In genomic region chr6:56458098-56458497, GRCm38 (mm10) we compare ENCODE assay signal across 13 mouse cellular contexts.
DNase-seq lines count a peak whose midpoint lies in the region; ATAC-seq and TF ChIP-seq lines count a peak whose summit lies in the region.
"Had no signal": no experiment of that assay in that cellular context is flagged by ENCODE, and none has a peak within 500 bp of the region (broad histone marks: within the 10 kb centered on the region; RNA-seq: fewer than 3 reads in every experiment).

No protein-coding gene starts in this region.

- H3K9ac ChIP-seq in hindbrain, postnatal 0 days (replicated peaks; ENCODE audit: low read length): no peak overlapping the region
- no peak overlapping the region for H3K9ac ChIP-seq in hindbrain, embryonic 16.5 days (ENCODE audit: low read depth, low read length)
- H3K9ac ChIP-seq in midbrain, postnatal 0 days (replicated peaks; ENCODE audit: low read length, poor library complexity, severe bottlenecking): no peak overlapping the region
- no peak overlapping the region for H3K9ac ChIP-seq in midbrain, embryonic 13.5 days (replicated peaks)
- H3K9ac ChIP-seq in liver, postnatal 0 days (replicated peaks): no peak overlapping the region
- H3K9ac ChIP-seq: heart, embryonic 13.5 days had no signal

- 49% methylated on average over 3 of the region's 3 CpGs for WGBS in hindbrain, postnatal 0 days
- WGBS in hindbrain, embryonic 16.5 days: 54% methylated on average over 3 of the region's 3 CpGs
- 59% methylated on average over 3 of the region's 3 CpGs for WGBS in midbrain, postnatal 0 days
- 48% methylated on average over 3 of the region's 3 CpGs for WGBS in midbrain, embryonic 13.5 days
- 39% methylated on average over 3 of the region's 3 CpGs for WGBS in liver, postnatal 0 days (ENCODE audit: insufficient replicate concordance)

- no peaks in the 10 kb centered on the region for H3K4me1 ChIP-seq in hindbrain, postnatal 0 days (ENCODE audit: insufficient read depth, low read length)
- H3K4me1 ChIP-seq in hindbrain, embryonic 16.5 days (ENCODE audit: control insufficient read depth, insufficient read depth, low read depth, low read length): no peaks in the 10 kb centered on the region
- H3K4me1 ChIP-seq in midbrain, postnatal 0 days (ENCODE audit: insufficient read depth, low read length): no peaks in the 10 kb centered on the region
- H3K4me1 ChIP-seq in midbrain, embryonic 13.5 days (replicated peaks): no peaks in the 10 kb centered on the region
- H3K4me1 ChIP-seq in liver, postnatal 0 days (ENCODE audit: insufficient read depth): no peaks in the 10 kb centered on the region
- H3K4me1 ChIP-seq: forebrain, embryonic 10.5 days; heart, embryonic 13.5 days had no signal

- no peaks in the 10 kb centered on the region for H3K9me3 ChIP-seq in hindbrain, postnatal 0 days (ENCODE audit: low read length)
- H3K9me3 ChIP-seq in hindbrain, embryonic 16.5 days (ENCODE audit: control insufficient read depth, low read length): no peaks in the 10 kb centered on the region
- H3K9me3 ChIP-seq in midbrain, postnatal 0 days (ENCODE audit: low read length): no peaks in the 10 kb centered on the region
- H3K9me3 ChIP-seq in midbrain, embryonic 13.5 days: no peaks in the 10 kb centered on the region
- H3K9me3 ChIP-seq in liver, postnatal 0 days (ENCODE audit: low read length): no peaks in the 10 kb centered on the region
- H3K9me3 ChIP-seq: forebrain, embryonic 10.5 days; heart, embryonic 13.5 days had no signal

- H3K4me2 ChIP-seq in hindbrain, postnatal 0 days (ENCODE audit: low read depth, low read length): no peak overlapping the region
- H3K4me2 ChIP-seq in hindbrain, embryonic 16.5 days (ENCODE audit: low read length): no peak overlapping the region
- no peak overlapping the region for H3K4me2 ChIP-seq in midbrain, postnatal 0 days (ENCODE audit: low read depth, low read length, poor library complexity, severe bottlenecking)
- H3K4me2 ChIP-seq in midbrain, embryonic 13.5 days (replicated peaks): no peak overlapping the region
- no peak overlapping the region for H3K4me2 ChIP-seq in liver, postnatal 0 days (ENCODE audit: low read depth, low read length)
- H3K4me2 ChIP-seq: heart, embryonic 13.5 days had no signal

- peak; percentile 58 for TF ChIP-seq CTCF in hindbrain, postnatal 0 days (IDR thresholded peaks at IDR 0.05; ENCODE audit: low read depth)
- TF ChIP-seq CTCF in midbrain, postnatal 0 days (IDR thresholded peaks at IDR 0.05): peak; percentile 61
- peak; percentile 51 for TF ChIP-seq CTCF in liver, postnatal 0 days (IDR thresholded peaks at IDR 0.05; ENCODE audit: low read depth)

- no peak for DNase-seq in hindbrain, postnatal 0 days (ENCODE audit: low spot score)
- no peak for DNase-seq in midbrain, postnatal 0 days (ENCODE audit: low spot score)
- DNase-seq in NIH3T3 (ENCODE audit: low read depth): peak; percentile 41
- DNase-seq in liver, postnatal 0 days: peak; percentile 24
- DNase-seq in frontal cortex, postnatal 36 days (ENCODE audit: low spot score in 2 of 2): no peak
- no peak for DNase-seq in T-cell, adult 2 months (ENCODE audit: low spot score)
- DNase-seq: cerebellum, adult 11-12 months; right cerebral cortex, postnatal 25 days had no signal

- no peak for TF ChIP-seq EP300 in liver, postnatal 0 days (IDR thresholded peaks at IDR 0.05; ENCODE audit: low read depth)

- H3K36me3 ChIP-seq in hindbrain, postnatal 0 days (ENCODE audit: insufficient read depth, low read length): no peaks in the 10 kb centered on the region
- H3K36me3 ChIP-seq in hindbrain, embryonic 16.5 days (ENCODE audit: control insufficient read depth, insufficient read depth, low read length): no peaks in the 10 kb centered on the region
- H3K36me3 ChIP-seq in midbrain, postnatal 0 days (ENCODE audit: insufficient read depth, low read length): no peaks in the 10 kb centered on the region
- H3K36me3 ChIP-seq in midbrain, embryonic 13.5 days: no peaks in the 10 kb centered on the region
- no peaks in the 10 kb centered on the region for H3K36me3 ChIP-seq in liver, postnatal 0 days (replicated peaks; ENCODE audit: insufficient read depth, low read length)
- H3K36me3 ChIP-seq: forebrain, embryonic 10.5 days; heart, embryonic 13.5 days had no signal

- H3K27ac ChIP-seq in hindbrain, postnatal 0 days: no peak overlapping the region
- H3K27ac ChIP-seq in hindbrain, embryonic 16.5 days (ENCODE audit: low read depth, low read length): no peak overlapping the region
- H3K27ac ChIP-seq in midbrain, postnatal 0 days (ENCODE audit: low read depth, low read length): no peak overlapping the region
- H3K27ac ChIP-seq in midbrain, embryonic 13.5 days: no peak overlapping the region
- H3K27ac ChIP-seq in liver, postnatal 0 days (ENCODE audit: low read depth): no peak overlapping the region
- H3K27ac ChIP-seq: forebrain, embryonic 10.5 days; heart, embryonic 13.5 days had no signal

- ATAC-seq in hindbrain, postnatal 0 days: no peak
- no peak for ATAC-seq in hindbrain, embryonic 16.5 days
- ATAC-seq in midbrain, postnatal 0 days (ENCODE audit: low FRiP score): no peak
- no peak for ATAC-seq in midbrain, embryonic 13.5 days
- no peak for ATAC-seq in liver, postnatal 0 days

- no peaks in the 10 kb centered on the region for H3K27me3 ChIP-seq in hindbrain, postnatal 0 days (ENCODE audit: insufficient read depth, low read length)
- H3K27me3 ChIP-seq in hindbrain, embryonic 16.5 days (replicated peaks; ENCODE audit: control insufficient read depth, insufficient read depth, low read length): no peaks in the 10 kb centered on the region
- no peaks in the 10 kb centered on the region for H3K27me3 ChIP-seq in midbrain, postnatal 0 days (ENCODE audit: insufficient read depth, low read length)
- H3K27me3 ChIP-seq in midbrain, embryonic 13.5 days: no peaks in the 10 kb centered on the region
- H3K27me3 ChIP-seq in liver, postnatal 0 days (ENCODE audit: insufficient read depth, low read length): no peaks in the 10 kb centered on the region
- H3K27me3 ChIP-seq: heart, embryonic 13.5 days had no signal

- H3K4me3 ChIP-seq in hindbrain, postnatal 0 days (ENCODE audit: low read length): no peak overlapping the region
- no peak overlapping the region for H3K4me3 ChIP-seq in hindbrain, embryonic 16.5 days (ENCODE audit: low read length)
- no peak overlapping the region for H3K4me3 ChIP-seq in midbrain, postnatal 0 days (ENCODE audit: low read depth, low read length)
- no peak overlapping the region for H3K4me3 ChIP-seq in midbrain, embryonic 13.5 days (replicated peaks)
- H3K4me3 ChIP-seq in liver, postnatal 0 days (ENCODE audit: low read depth, low read length): no peak overlapping the region
- H3K4me3 ChIP-seq: forebrain, embryonic 10.5 days; heart, embryonic 13.5 days; myocyte had no signal

Comparison
In these comparisons a context has a peak if more than half of its experiments do, and no peak if none do; other contexts are left out.
1. DNase-seq: peak in NIH3T3 (single experiment) and liver, postnatal 0 days (single experiment); none in hindbrain, postnatal 0 days (single experiment), midbrain, postnatal 0 days (single experiment), frontal cortex, postnatal 36 days (0 of 2) and T-cell, adult 2 months (single experiment).
2. Peak in every context shown above with its lines, with median percentiles within 50 percentile points of each other: CTCF ChIP-seq.